Mouse (Mus musculus): ENCODE results near the gene Dpp4.

The Dpp4 gene

DNA sequence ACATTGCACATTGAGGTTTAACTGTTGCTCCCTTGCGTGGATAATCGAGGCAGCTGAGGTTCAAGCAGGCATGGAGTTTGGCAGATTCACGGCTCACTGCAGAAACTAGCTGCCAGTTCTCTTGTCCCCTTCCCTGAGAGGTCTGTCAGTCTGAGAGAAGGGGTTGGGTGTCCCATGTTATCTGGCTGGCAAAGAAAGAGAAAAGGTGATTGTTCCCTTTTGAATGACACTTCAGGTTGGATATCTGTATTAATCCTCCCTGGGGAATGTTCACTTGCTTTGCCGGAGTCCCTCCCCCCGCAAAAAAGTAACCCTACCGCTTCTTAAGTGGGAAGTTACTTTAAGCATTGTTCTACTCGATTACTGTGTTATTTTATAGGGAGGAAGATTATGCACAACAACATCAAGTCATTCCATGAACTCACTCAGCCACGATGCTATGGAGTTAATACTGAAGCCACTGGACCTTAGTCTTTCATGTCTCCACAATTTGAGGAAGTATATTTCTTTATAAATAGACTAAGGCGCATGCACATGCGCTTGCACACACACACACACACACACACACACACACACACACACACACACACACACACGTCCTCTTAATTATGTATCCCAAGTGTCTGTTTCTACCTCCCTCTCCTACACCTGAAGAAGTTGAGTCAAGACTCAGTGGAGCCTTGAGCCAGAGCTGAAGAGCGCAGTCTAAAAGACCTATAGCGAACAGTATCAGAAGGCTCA lies at the start of gene Dpp4:
Dpp4 (minus strand) TSS at position 151 of the 741 bp plus-strand sequence.
- DNase-seq (ENCODE audit: low read depth, low spot score), result no peak

- no peak for DNase-seq (ENCODE audit: low read depth, low spot score)
Measured at GRCm38 (mm10) chr2:62460815-62461450, 48.9 kb upstream of the Dpp4 start.

DNA sequence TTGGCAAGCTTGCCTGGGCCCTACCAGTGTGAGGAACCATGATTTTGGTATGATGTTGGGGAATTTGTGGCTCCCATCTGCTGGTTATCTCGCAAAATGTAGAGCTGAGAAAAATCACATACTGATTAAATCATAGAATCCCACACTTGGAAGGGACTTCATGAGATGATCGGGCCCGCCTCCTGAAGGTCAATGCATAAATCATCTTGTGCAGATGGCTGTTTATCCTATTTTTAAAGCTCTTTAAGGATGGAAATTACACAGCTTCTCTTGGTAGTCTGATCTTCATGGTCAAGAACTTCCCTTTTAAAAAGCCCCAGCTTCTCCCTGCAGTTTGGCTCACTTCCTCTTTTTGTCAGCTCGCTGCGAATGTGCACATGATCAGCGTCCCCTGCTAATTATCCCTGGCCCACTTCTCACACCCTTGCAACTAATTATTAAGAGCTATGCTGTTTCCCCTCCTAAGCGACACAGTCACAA lies 48.2 kb upstream of the Dpp4 start:
- DNase-seq (ENCODE audit: low read depth, low spot score), result no peak

- no peak for DNase-seq (ENCODE audit: low read depth, low spot score)
Measured at GRCm38 (mm10) chr2:62459241-62460174, 47.5 kb upstream of the Dpp4 start.

DNA sequence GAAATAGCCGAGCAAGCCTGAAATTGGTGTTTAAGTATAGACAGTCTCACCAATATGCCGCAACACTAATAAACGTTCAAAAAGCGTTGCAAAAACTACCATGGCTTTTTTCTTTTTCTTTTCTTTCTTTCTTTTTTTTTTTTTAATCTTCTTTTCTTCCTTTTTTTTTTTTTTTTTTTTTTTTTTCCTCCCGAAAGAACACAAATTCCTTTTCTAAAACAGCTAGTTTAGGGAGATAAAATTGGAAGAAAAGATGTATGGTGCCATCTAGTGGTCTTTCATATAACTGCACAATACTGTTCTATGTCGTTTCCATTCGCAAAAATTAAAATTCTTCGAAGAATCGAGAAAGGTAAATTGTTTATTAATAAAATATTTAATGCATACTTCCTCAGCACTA lies 46.0 kb upstream of the Dpp4 start:
- peak; percentile 70 for DNase-seq (ENCODE audit: low read depth, low spot score)

GRCm38 (mm10) chr2:62454991-62455390 lies 43.0 kb upstream of the Dpp4 start:
- no peak for DNase-seq (ENCODE audit: low read depth, low spot score)

DNA sequence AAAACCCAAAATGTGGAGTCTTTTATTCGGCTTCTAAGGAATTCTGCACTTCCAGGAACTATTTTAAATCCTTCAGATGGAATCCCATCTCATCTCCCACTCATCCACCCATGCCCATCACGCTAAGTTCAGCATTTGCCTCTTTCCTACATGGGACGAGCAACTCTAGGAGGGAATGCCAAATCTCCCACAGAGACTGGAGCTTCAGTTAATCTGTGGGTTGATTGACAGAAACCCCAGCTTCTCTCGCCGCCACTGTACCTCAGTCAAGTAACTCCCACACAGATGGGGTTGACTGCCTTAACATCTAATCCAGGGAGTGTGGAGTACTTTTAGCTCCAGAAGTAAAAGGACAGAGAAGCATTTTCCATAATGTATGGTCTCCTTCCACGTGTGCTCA lies 42.0 kb upstream of the Dpp4 start:
- no peak for DNase-seq (ENCODE audit: low read depth, low spot score)

- DNase-seq (ENCODE audit: low read depth, low spot score), result no peak
Measured at GRCm38 (mm10) chr2:62450364-62450763, 38.3 kb upstream of the Dpp4 start.

GRCm38 (mm10) chr2:62449692-62450346 lies 37.8 kb upstream of the Dpp4 start:
- DNase-seq (ENCODE audit: low read depth, low spot score), result no peak

DNA sequence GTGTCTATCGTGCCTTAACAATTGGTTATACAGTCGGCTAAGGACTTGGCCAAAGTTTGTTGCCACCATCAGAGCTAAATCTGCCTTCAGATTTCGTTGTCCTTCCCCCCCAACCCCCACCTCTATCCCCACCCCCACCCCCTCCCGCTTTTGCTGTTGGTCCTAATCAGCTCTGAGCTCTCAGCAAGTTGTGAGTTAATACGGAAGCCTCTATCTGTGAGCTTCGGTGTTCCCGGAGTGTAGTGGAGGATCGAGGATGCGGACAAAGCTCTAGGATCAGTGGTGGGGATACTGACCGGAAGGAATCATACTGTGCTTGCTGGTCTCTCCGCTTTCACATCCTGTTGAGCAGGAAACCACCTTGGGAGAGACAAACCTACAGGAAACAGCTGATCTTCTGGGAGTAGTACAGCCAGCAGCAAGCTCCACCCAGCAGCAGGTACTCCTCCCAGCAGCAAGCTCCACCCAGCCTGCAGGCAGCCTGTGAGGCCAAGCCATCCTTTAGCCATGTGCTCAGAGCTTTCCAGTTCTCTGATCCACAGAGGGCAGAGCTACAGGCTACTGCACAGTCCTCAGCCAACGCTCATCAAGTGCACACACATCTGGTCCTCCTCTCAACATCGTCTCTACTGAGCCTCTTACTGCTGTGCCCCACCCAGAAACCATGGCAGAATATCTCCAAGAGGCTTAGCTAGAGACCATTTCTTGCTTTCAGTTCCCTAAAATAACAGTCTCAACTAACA lies 28.9 kb upstream of the Dpp4 start:
- DNase-seq (ENCODE audit: low read depth, low spot score), result no peak

DNA sequence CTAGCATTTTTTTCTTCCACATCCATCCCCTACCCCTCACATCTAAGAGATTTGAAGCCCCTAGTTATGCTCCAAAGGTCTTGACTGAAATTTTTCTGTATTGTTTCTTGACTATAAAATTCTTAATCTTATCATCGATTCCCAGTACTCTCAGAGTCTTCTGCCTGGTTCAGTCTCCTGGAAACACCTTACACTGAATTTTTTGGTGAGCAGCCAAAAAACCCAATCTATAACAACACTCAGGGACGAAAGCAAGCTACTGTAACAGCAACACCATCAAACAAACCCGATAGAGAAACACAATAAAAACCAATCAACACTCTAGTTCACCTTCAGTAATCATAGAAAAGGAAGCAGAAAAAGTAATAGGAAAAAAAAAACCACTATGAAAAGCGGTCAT lies 28.1 kb upstream of the Dpp4 start:
- DNase-seq (ENCODE audit: low read depth, low spot score), result no peak

DNA sequence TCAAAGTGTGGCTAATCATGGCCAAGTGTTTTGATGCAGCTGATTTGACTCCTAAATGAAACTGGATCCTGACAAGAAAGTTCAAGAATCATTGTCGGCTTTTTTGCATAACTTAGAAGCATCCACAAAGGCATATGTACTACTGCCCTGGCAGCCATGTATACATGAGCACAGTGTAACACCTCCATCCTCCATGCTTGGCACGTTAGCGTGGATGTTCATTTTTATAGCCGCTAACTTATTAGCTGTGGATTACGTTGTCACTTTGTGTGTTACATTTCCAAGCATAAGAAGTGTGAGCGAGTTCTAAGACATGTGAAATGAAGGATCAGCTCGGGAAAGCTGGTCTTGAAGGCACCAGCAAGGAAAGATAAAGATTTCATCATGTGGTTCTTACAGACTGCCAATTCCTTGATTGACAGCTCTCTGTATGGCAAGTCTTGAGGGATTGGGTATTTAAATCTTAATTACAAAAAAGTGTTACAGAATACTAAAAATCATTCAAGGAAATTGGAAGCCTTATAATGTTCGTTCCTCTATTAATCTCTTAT lies 19.3 kb upstream of the Dpp4 start:
- no peak for DNase-seq (ENCODE audit: low read depth, low spot score)

DNA sequence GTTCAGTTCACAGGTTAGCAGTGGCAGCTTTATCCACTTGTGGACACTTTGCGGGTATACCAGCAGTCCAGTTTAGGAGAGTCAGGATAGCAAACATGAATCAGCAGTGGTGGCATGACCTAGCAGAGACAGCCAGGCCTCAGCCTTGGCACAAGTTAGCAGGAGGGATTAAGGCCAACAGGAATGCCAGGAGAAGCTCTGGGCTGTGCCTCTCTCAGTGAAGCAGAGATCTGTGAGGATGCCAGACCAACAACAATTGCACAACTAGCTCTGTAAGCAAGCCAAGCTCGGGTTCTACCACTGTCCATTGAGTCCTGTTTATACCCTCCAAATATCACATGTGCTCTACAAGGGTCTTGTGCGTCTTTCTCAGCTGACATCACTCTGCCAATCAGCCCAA lies 13.9 kb upstream of the Dpp4 start:
- peak; percentile 27 for DNase-seq (ENCODE audit: low read depth, low spot score)

- peak; percentile 24 for DNase-seq (ENCODE audit: low read depth, low spot score)
Measured at GRCm38 (mm10) chr2:62423343-62423776, 11.3 kb upstream of the Dpp4 start.

- no peak for DNase-seq (ENCODE audit: low read depth, low spot score)
Measured at GRCm38 (mm10) chr2:62422515-62423342, 10.7 kb upstream of the Dpp4 start.

- no peak for DNase-seq (ENCODE audit: low read depth, low spot score)
Measured at GRCm38 (mm10) chr2:62421229-62421628, 9.2 kb upstream of the Dpp4 start.

- DNase-seq (ENCODE audit: low read depth, low spot score), result no peak
Measured at GRCm38 (mm10) chr2:62420045-62420444, 8.0 kb upstream of the Dpp4 start.

- no peak for DNase-seq (ENCODE audit: low read depth, low spot score)
Measured at GRCm38 (mm10) chr2:62417233-62417632, 5.2 kb upstream of the Dpp4 start.

GRCm38 (mm10) chr2:62411211-62412080 lies 585 bp downstream of the Dpp4 start:
- DNase-seq (ENCODE audit: low read depth, low spot score), result no peak

Data from 3T3-L1 (cell line).